Mouse (Mus musculus) CH12.LX (cell line): ENCODE measurements around the gene Aven.

Experiments
- CHD2 ChIP-seq: IDR thresholded peaks from 2 replicates; pipeline ENCODE4 v1.6.1; 2011; ENCODE audit warnings: low read length, improper control_type of control experiment
- CTCF ChIP-seq, 2 experiments: IDR thresholded peaks in 1 of 2; conservative IDR thresholded peaks in 1 of 2; 2 replicates each; pipeline ENCODE4 v1.5.1; 2011 to 2012; ENCODE audit warnings: low read depth in 2 of 2, low read length in 2 of 2, improper control_type of control experiment in 1 of 2, inconsistent platforms in 1 of 2, mild to moderate bottlenecking in 1 of 2, moderate library complexity in 1 of 2
- E2F4 ChIP-seq: IDR thresholded peaks from 2 replicates; pipeline ENCODE4 v1.6.1; 2011; ENCODE audit warnings: low read depth, low read length, improper control_type of control experiment; ENCODE audit not compliant: insufficient replicate concordance
- ELF1 ChIP-seq: IDR thresholded peaks from 2 replicates; pipeline ENCODE4 v1.6.1; 2014; ENCODE audit warnings: low read depth, mild to moderate bottlenecking, inconsistent platforms, low read length, improper control_type of control experiment
- MXI1 ChIP-seq: IDR thresholded peaks from 2 replicates; pipeline ENCODE4 v1.6.1; 2011; ENCODE audit warnings: mild to moderate bottlenecking, low read depth, low read length, improper control_type of control experiment
- NELFE ChIP-seq: IDR thresholded peaks from 2 replicates; pipeline ENCODE4 v1.6.1; 2011; ENCODE audit warnings: low read depth, low read length, improper control_type of control experiment
- NRF1 ChIP-seq: IDR thresholded peaks from 2 replicates; pipeline ENCODE4 v1.6.1; 2014; ENCODE audit warnings: low read depth, mild to moderate bottlenecking, inconsistent platforms, low read length, improper control_type of control experiment, moderate library complexity
- POLR2A ChIP-seq: IDR thresholded peaks from 2 replicates; pipeline ENCODE4 v1.6.1; 2011; ENCODE audit warnings: low read depth, mild to moderate bottlenecking, improper control_type of control experiment, low read length
- POLR2AphosphoS2 ChIP-seq: IDR thresholded peaks from 2 replicates; pipeline ENCODE4 v1.6.1; 2011; ENCODE audit warnings: low read depth, low read length, improper control_type of control experiment
- SIN3A ChIP-seq: IDR thresholded peaks from 2 replicates; pipeline ENCODE4 v1.6.1; 2012; ENCODE audit warnings: low read length, improper control_type of control experiment, inconsistent platforms
- USF1 ChIP-seq: IDR thresholded peaks from 2 replicates; pipeline ENCODE4 v1.6.1; 2014; ENCODE audit warnings: low read depth, mild to moderate bottlenecking, inconsistent platforms, low read length, improper control_type of control experiment
- ZMIZ1 ChIP-seq: IDR thresholded peaks from 2 replicates; pipeline ENCODE4 v1.6.1; 2012; ENCODE audit warnings: low read depth, mild to moderate bottlenecking, inconsistent platforms, low read length, improper control_type of control experiment

- no peak for TF ChIP-seq MXI1
- no peak for TF ChIP-seq ELF1
- TF ChIP-seq ZMIZ1, result no peak
- TF ChIP-seq CHD2, result no peak
- TF ChIP-seq POLR2A, result no peak
- no peak for TF ChIP-seq CTCF (conservative IDR thresholded peaks at IDR 0.05 in 1 of 2, IDR thresholded peaks at IDR 0.05 in 1 of 2; ENCODE audit: low read depth in 2 of 2, low read length in 2 of 2)
- no peak for TF ChIP-seq E2F4
- no peak for TF ChIP-seq POLR2AphosphoS2
- no peak for TF ChIP-seq NELFE
- TF ChIP-seq USF1, result no peak
- TF ChIP-seq NRF1, result no peak
- no peak for TF ChIP-seq SIN3A
Observed at GRCm38 (mm10) chr2:112653836-112654235, 161.1 kb downstream of the Aven start.
